ENCODE assay signal across 10 mouse cellular contexts in genomic region chr11:54812812-54813516, GRCm38 (mm10). TPM values are rescaled to one million over a fixed set of nuclear protein-coding genes. Genes with fewer than 3 reads are reported as not detected.
DNase-seq lines count a peak whose midpoint lies in the region; ATAC-seq and TF ChIP-seq lines count a peak whose summit lies in the region.
"Had no signal": no experiment of that assay in that cellular context is flagged by ENCODE, and none has a peak within 500 bp of the region (broad histone marks: within the 10 kb centered on the region; RNA-seq: fewer than 3 reads in every experiment).

No protein-coding gene starts in this region.

- H3K27me3 ChIP-seq in hindbrain, postnatal 0 days (ENCODE audit: insufficient read depth, low read length) = no peaks in the 10 kb centered on the region
- H3K27me3 ChIP-seq in midbrain, embryonic 13.5 days = no peaks in the 10 kb centered on the region
- H3K27me3 ChIP-seq in kidney, adult 2 months (replicated peaks; ENCODE audit: control insufficient read depth, insufficient read depth, low read length) = no peaks in the 10 kb centered on the region

- peaks cover 4% of the 10 kb centered on the region; the same call in 1 of the 2 replicates for H3K4me1 ChIP-seq in hindbrain, postnatal 0 days (ENCODE audit: insufficient read depth, low read length)
- peaks cover 33% of the 10 kb centered on the region for H3K4me1 ChIP-seq in midbrain, embryonic 13.5 days (replicated peaks)
- H3K4me1 ChIP-seq in kidney, adult 2 months (ENCODE audit: control insufficient read depth, insufficient read depth, low read length) = no peaks in the 10 kb centered on the region

- H3K36me3 ChIP-seq in hindbrain, postnatal 0 days (ENCODE audit: insufficient read depth, low read length) = no peaks in the 10 kb centered on the region
- H3K36me3 ChIP-seq in midbrain, embryonic 13.5 days = no peaks in the 10 kb centered on the region
- no peaks in the 10 kb centered on the region for H3K36me3 ChIP-seq in kidney, adult 2 months (ENCODE audit: control insufficient read depth, insufficient read depth, low read length)

- ATAC-seq in hindbrain, postnatal 0 days = peak; percentile 88
- ATAC-seq in midbrain, embryonic 13.5 days = peak; percentile 92

- no peak overlapping the region for H3K4me2 ChIP-seq in hindbrain, postnatal 0 days (ENCODE audit: low read depth, low read length)
- no peak overlapping the region for H3K4me2 ChIP-seq in midbrain, embryonic 13.5 days (replicated peaks)

- no peak overlapping the region for H3K4me3 ChIP-seq in hindbrain, postnatal 0 days (ENCODE audit: low read length)
- H3K4me3 ChIP-seq in midbrain, embryonic 13.5 days (replicated peaks) = no peak overlapping the region
- H3K4me3 ChIP-seq in kidney, adult 2 months (ENCODE audit: insufficient read depth, low read depth, low read length) = no peak overlapping the region
- H3K4me3 ChIP-seq: megakaryocyte, embryonic 14.5 days had no signal

- no peak overlapping the region for H3K9ac ChIP-seq in hindbrain, postnatal 0 days (replicated peaks; ENCODE audit: low read length)
- H3K9ac ChIP-seq in midbrain, embryonic 13.5 days (replicated peaks) = no peak overlapping the region

- DNase-seq in 3T3-L1 (ENCODE audit: low read depth, low spot score) = peak; percentile 12
- peak; percentile 60 for DNase-seq in embryo, embryonic 9.5 days (ENCODE audit: extremely low spot score)
- DNase-seq in hindbrain, postnatal 0 days (ENCODE audit: low spot score) = peak; percentile 55
- DNase-seq in urinary bladder, adult 2 months (ENCODE audit: low spot score) = no peak
- no peak for DNase-seq in kidney, adult 2 months
- no peak for DNase-seq in retina, embryonic 14.5 days (ENCODE audit: low spot score)
- DNase-seq in kidney, adult 11 months = no peak

- peaks cover 3% of the 10 kb centered on the region; the same call in 1 of the 2 replicates for H3K9me3 ChIP-seq in hindbrain, postnatal 0 days (ENCODE audit: low read length)
- no peaks in the 10 kb centered on the region for H3K9me3 ChIP-seq in midbrain, embryonic 13.5 days

- TF ChIP-seq CTCF in hindbrain, postnatal 0 days (IDR thresholded peaks at IDR 0.05; ENCODE audit: low read depth) = no peak
- TF ChIP-seq CTCF in kidney, adult 2 months (conservative IDR thresholded peaks at IDR 0.05; ENCODE audit: insufficient read depth, insufficient read length, low read depth, low read length) = no peak

- WGBS in hindbrain, postnatal 0 days = 14% methylated on average over 8 of the region's 8 CpGs
- WGBS in midbrain, embryonic 13.5 days = 17% methylated on average over 8 of the region's 8 CpGs
- WGBS in kidney, adult 2 months = 71% methylated on average over 8 of the region's 8 CpGs

- TF ChIP-seq POLR2A in kidney, adult 2 months (IDR thresholded peaks at IDR 0.05; ENCODE audit: low read depth, low read length) = no peak

- H3K27ac ChIP-seq in hindbrain, postnatal 0 days = peak overlapping the region; percentile 12; the same call in 1 of the 2 replicates
- H3K27ac ChIP-seq in midbrain, embryonic 13.5 days = peak overlapping the region; percentile 73
- no peak overlapping the region for H3K27ac ChIP-seq in kidney, adult 2 months (ENCODE audit: insufficient read depth, low read depth, low read length)
- H3K27ac ChIP-seq: kidney, postnatal 0 days had no signal

RNA-seq across cellular contexts. Expression of gene Cdc42se2, which starts 25.5 kb away (rescaled TPM):
- total RNA-seq in hindbrain, postnatal 0 days (2014; rRNA removed) = 141 and 144 TPM in 2 replicates
- polyA plus RNA-seq in hindbrain, postnatal 0 days (2015; fragmentation: Nextera tagmentation; extraction: Ambion mirVana) = 139 TPM in 2 replicates
- 205 and 209 TPM in 2 replicates for polyA plus RNA-seq in midbrain, embryonic 13.5 days (2015; fragmentation: Nextera tagmentation; extraction: Ambion mirVana)
- polyA plus RNA-seq in urinary bladder, adult 2 months (2012; rRNA removed) = 23.9 and 26.4 TPM in 2 replicates
- 26.5 and 30.6 TPM in 2 replicates for polyA plus RNA-seq in kidney, adult 2 months (2012; rRNA removed)

RNA-seq across cellular contexts. Expression of gene Lyrm7, which starts 47.8 kb away (rescaled TPM):
- total RNA-seq in hindbrain, postnatal 0 days (2014; rRNA removed) = 2.6 and 3.1 TPM in 2 replicates
- polyA plus RNA-seq in hindbrain, postnatal 0 days (2015; fragmentation: Nextera tagmentation; extraction: Ambion mirVana) = 5.1 and 5.7 TPM in 2 replicates
- polyA plus RNA-seq in midbrain, embryonic 13.5 days (2015; fragmentation: Nextera tagmentation; extraction: Ambion mirVana) = 7.1 and 11.2 TPM in 2 replicates
- polyA plus RNA-seq in urinary bladder, adult 2 months (2012; rRNA removed) = 5.0 and 6.3 TPM in 2 replicates
- polyA plus RNA-seq in kidney, adult 2 months (2012; rRNA removed) = 1.4 and 3.9 TPM in 2 replicates

RNA-seq across cellular contexts. Expression of gene Hint1, which starts 53.2 kb away (rescaled TPM):
- 521 and 547 TPM in 2 replicates for total RNA-seq in hindbrain, postnatal 0 days (2014; rRNA removed)
- 1,077 and 1,085 TPM in 2 replicates for polyA plus RNA-seq in hindbrain, postnatal 0 days (2015; fragmentation: Nextera tagmentation; extraction: Ambion mirVana)
- polyA plus RNA-seq in midbrain, embryonic 13.5 days (2015; fragmentation: Nextera tagmentation; extraction: Ambion mirVana) = 703 and 771 TPM in 2 replicates
- polyA plus RNA-seq in urinary bladder, adult 2 months (2012; rRNA removed) = 453 and 489 TPM in 2 replicates
- polyA plus RNA-seq in kidney, adult 2 months (2012; rRNA removed) = 1,115 and 1,173 TPM in 2 replicates

Comparison
In these comparisons a context has a peak if more than half of its experiments do, and no peak if none do; other contexts are left out.
1. DNase-seq: peak in 3T3-L1 (single experiment), embryo, embryonic 9.5 days (single experiment) and hindbrain, postnatal 0 days (single experiment); none in urinary bladder, adult 2 months (single experiment), kidney, adult 2 months (single experiment), retina, embryonic 14.5 days (single experiment) and kidney, adult 11 months (single experiment).